Mouse (Mus musculus): ENCODE data around the gene Madd. TPM values are rescaled to one million over a fixed set of nuclear protein-coding genes. Genes with fewer than 3 reads are reported as not detected.
"Not testable (repeated sequence)": the region's sequence is repeated elsewhere in the genome, so short reads cannot be mapped to it uniquely, and the experiment has no call there.

The Madd gene
- total RNA-seq, 2 experiments from 2014 or later: 222 to 228 TPM

DNA sequence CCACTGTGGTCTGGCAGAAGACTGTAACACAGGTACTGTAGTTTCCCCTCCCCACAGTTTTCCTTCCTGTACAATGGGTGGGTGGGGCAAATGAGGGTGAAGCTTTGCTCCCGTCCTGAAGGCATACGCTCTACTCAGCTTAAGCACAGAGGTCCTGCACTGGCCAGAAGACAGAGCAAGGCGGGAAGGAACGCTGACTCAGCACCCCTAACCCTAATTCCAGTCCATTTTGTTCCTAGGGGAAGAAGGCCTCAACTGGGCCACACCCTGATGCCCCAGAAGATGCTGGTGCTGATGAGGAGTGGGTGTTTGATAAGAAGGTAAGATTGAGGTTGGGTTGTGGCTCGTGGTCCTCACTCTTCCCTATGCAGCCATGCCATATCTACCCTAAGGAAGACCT, 54.9 kb downstream of the Madd start:
- no peak for DNase-seq (ENCODE audit: low spot score in 2 of 2)

DNA sequence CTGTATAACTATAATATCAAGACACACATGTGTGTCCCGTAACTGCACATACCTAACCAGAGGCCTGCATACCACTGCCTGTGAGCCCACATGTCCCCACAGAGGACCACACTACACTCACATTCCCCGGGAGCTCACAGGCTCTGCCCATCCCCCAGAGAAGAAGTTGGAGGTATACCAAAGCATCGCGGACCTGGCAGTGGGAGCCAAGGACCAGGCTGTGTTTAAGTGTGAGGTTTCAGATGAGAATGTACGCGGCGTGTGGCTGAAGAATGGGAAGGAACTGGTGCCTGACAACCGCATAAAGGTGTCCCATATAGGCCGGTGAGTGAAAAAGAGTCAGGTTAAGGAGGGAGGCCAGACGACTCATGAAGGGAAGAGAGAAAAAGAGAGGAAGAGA, 58.5 kb downstream of the Madd start:
- no peak for DNase-seq (ENCODE audit: low spot score in 2 of 2)

DNA sequence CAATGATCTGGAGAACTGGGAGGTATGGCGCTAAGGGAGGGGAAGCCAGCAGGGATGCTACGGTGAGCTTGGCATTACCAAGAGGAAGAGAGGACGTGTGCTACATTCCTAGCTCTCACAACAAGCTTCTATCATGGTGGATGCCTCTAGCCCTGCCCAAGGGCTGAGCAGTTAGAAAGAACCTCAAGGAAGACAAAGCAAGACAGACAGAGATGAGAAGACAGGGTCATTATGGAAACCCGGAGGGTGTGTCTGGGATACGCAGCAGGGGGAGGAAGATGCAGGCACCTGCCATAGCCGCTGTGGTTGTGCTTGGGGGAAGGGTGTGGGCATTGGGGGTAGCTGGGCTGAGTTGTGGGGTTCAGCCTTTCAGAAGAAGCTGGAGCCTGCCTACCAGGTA, 60.1 kb downstream of the Madd start:
- DNase-seq (ENCODE audit: low spot score in 2 of 2): no peak

DNA sequence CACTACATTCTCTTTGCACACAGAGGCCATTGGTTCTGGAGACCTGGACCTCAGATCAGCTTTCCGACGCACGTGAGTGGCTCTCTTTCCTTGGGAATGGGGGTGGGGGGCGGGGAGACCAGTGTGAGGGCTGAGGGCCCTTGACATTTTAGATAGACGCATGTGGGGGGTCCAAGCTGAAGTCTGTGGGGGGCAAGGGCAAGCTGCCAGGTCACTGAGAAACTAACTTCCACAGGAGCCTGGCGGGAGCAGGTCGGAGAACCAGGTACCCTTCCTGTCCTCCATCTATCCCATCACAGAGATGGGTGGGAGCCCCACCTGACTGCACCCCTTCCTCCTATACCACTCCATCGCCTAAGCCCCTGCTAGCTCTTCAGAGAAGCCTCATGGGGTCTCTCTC, 62.1 kb downstream of the Madd start:
- DNase-seq (ENCODE audit: low spot score in 2 of 2): no peak

DNA sequence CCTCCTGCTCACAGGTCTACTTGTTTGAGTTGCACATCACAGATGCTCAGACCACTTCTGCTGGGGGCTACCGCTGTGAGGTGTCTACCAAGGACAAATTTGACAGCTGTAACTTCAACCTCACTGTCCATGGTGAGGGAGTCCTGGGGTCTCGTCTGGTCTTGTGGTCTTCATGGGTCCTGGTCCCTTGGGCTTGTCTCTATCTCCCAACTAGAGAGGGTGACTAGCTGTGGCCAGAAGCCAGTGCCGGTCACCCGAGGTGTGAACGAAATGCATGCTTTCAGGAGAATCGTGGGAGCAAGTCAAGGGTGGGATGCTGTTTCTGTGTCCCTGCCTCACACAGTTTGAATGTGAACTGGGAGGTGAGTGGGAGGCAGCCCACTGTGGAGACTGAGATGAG, 62.6 kb downstream of the Madd start:
- DNase-seq (ENCODE audit: low spot score in 2 of 2): no peak

DNA sequence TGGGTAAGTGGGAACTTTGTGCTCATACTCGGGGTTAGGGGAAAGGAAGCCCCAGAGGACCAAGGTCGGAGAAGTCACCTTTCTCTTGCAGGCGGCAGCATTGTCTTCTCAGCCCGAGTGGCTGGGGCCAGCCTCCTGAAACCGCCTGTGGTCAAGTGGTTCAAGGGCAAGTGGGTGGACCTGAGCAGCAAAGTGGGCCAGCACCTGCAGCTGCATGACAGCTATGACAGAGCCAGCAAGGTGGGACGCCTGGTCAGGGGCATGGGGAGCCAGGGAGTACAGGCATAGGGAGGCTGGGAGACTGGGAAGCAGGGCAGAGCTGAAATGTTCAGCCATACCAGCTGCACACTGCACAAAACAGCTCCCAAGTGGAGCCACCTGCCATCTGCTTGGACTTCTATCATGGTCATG, 63.4 kb downstream of the Madd start:
- DNase-seq (ENCODE audit: low spot score in 2 of 2): no peak

DNA sequence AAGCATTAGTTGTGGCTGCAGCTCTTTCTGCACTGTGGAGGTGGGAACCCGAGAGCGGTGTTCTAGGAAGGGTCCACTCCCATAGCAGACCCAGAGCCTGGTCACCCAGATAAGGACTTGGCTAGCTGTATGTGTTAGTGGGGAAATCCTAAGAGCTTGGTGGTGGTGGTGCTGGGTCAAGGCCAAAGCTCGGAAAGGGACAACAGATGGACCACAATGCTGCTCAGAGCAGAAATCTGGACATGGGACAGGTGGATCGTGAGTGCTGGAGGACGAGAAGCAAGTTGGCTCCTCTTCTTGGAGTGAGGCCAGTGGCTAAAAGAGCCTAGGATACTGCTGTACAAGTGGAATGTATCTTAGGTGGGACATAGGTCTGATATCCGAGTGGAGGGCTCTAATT, 64.1 kb downstream of the Madd start:
- no peak for DNase-seq (ENCODE audit: low spot score in 2 of 2)

DNA sequence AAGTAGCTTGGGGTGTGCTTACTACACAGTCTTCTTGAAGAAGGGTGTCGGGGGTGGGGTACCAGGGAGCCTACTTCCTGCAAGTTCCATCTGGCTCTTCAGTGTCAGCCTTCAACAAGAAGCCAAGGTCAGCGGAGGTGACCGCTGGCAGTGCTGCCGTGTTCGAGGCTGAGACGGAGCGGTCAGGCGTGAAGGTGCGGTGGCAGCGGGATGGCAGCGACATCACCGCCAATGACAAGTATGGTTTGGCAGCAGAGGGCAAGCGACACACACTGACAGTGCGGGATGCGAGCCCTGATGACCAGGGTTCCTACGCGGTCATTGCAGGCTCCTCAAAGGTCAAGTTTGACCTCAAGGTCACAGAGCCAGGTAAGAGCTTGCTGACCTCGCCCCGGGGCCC, 64.6 kb downstream of the Madd start:
- no peak for DNase-seq (ENCODE audit: low spot score in 2 of 2)

DNA sequence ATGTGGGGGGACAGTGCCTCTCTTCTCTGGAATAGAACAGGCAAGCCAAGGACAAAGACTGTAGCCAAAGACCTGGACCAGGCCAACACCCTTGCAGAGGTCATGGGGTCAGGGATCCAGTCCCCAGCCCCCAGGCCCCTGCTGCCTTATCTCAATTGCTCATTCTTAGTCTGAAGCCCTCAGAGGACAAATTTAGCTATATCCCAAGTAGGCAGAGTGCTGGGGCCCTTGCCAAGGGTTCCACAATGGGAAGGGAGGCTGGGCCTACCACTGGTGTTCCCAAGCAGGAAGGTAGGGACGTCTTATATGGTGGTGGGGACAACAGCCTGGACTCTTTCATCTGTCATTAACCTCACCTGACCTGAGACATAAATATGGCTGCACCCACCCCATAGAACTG, 65.0 kb downstream of the Madd start:
- no peak for DNase-seq (ENCODE audit: low spot score in 2 of 2)

DNA sequence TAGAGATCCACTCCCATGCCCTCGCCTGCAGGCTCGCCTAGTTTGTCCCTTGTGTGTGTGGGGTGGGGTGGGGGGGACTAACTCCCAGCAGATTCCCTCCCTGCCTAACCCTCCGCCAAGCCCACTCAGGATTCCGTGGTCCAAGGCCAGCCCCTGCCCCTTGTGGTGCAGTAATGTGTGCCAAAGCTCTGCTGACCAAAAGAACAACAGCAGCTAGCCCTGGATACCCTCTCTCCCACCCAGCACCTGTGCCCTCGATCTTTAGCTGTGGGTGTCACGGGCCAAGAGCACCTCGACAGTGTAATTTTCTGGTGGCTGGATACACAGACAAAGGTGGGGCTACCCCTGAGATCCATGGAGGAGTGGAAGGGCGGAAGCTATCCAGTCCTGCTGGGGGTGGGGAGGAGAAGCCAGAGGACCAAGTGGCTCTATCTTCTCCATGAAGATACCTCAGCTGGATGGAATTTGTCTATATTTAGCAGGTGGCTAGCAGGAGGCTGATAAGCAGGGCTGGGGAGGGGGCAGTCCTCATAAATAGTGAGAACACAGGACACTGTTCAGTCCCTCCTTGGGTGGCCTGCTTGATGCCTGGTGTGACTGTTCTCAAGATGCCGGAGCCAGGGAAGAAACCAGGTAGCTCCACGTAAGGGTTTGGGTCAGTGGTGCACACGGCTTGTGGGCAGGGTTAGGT, 65.9 kb downstream of the Madd start, which contains the start of gene Mybpc3:
Gene Mybpc3, plus strand, starts transcription at position 560 of the 691 bp plus-strand sequence.
- DNase-seq (ENCODE audit: low spot score in 2 of 2): no peak

DNA sequence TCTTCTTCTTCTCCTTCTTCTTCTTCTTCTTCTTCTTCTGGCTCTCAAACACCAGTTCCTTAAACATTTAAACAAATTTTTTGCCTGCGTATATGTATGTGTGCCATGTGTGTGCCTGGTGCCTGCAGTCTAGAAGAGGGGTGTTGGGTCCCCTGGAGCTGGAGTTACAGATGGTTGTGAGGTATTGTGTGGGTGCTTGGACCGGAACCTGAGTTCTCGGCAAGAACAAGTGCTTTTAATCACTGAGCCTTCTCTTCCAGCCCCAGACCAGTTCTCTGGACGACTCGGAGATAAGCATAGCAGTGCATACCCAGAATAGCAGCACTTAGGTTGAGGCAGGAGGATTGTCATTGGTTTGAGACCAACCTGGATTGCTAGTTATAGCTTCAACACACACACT, 66.8 kb downstream of the Madd start:
- DNase-seq (ENCODE audit: low spot score in 2 of 2): peak in 1 of 2 experiments; percentile 38

DNA sequence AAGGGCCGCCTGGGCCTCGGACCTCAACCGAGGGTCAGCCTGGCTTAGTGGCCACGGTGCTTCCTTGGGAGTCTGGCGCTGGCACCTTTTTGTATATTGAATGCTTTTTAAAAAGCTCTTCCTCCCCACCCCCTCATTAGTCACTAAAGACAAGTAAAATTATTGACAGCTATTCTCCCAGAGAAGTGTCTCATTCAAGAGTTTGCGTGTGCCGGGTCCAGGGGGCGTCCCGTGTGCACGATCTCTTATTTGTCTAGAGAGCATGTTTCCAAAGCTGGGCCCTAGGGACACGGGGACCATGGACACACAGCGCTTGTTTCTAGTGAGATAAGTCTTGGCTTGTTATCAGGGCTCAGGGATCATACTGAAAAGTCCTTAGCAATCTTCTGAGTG, 68.1 kb downstream of the Madd start:
- DNase-seq (ENCODE audit: low spot score in 2 of 2): no peak

DNA sequence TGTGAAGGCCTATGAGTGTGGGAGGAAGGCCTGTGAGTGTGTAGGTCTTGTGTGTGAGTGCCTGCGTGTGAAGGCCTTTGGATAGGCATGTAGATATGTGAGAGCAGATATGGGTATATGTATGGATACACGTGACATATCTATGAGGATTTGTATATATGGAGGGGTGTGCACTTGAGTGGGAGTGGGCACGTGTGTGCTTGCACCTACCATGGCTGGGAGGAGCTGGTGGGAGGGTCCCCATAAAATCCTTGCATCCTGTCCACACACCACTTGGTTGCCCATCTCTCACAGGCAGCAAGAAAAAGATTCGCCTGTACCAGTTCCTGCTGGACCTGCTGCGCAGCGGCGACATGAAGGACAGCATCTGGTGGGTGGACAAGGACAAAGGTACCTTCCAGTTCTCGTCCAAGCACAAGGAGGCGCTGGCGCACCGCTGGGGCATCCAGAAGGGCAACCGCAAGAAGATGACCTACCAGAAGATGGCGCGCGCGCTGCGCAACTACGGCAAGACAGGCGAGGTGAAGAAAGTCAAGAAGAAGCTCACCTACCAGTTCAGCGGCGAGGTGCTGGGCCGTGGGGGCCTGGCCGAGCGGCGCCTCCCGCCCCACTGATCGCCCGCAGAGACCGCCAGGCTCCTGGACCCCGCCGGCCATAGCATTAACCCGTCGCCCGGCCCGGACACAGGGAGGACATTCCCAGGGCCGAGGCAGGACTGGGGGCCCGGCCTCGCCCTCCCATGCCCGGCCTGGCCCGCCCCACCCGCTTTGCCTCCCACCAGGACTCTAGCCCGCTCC, 68.7 kb downstream of the Madd start:
- DNase-seq (ENCODE audit: low spot score in 2 of 2): peak; percentile 96 to 98

DNA sequence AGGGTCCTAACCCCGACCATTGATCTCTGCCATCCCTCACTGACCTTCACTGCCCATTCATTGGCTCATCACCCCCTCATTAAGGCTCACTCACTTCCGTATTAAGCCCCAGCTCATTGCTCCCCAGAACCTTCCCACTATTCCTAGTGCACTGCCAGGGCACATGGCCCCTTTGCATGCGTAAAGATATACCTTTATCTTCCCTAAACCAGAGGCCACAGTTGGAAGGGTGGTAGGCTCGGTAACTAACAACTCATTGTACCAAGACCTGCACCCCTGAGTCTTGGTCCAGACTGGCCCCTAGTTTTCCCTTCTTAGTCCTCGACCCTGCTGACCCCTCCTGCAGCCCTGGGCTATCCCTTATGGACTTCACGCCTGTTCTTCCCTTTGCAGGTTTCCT, 69.8 kb downstream of the Madd start:
- no peak for DNase-seq (ENCODE audit: low spot score in 2 of 2)

DNA sequence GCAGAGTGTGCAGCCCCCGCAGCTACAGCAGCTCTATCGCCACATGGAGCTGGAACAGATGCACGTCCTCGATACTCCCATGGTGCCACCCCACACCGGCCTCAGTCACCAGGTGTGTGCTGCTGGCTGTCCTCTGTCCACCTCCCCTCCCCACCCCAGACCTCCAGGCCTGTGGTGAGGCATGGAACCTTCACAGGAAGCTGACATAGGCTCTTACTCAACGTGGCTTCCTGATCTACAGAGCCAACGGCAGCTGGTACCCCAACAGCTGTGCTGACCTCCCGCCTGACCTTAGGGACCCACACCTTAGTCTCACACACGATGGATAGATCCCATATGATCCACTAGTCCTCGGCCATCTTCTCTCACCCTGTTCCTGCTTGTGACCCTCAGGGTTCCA, 70.3 kb downstream of the Madd start:
- no peak for DNase-seq (ENCODE audit: low spot score in 2 of 2)

DNA sequence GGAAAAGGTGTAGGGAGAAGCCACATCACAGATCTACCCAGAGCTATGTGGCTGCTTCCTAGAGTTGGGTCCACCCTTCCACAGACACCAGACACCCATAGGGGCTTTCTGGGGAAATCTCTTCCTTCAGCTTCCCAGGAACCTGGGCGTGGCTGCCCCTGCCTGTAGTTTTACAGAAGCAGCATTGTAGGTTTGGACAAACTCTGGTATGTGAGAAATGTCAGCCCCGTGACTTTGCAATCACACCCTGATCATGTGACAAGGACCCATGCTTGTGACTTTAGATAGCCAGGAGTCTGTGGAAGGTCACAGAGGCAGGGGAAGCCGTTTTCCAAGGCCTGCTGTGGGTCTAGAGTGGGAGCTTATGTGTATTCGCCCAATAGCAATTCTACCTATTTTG, 71.1 kb downstream of the Madd start:
- DNase-seq (ENCODE audit: low spot score in 2 of 2): no peak

DNA sequence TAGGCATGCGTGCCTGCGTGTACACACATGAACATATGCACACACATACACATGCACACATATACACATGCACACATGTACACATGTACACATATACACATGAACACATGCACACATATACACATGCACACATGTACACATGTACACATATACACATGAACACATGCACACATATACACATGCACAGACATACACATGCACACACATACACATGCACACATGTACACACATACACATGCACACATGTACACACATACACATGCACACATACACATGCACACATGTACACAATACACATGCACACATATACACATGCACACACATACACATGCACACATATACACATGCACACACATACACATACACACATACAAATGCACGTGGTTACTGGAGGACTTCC, 71.8 kb downstream of the Madd start:
- not testable (repeated sequence) for DNase-seq (ENCODE audit: low spot score in 2 of 2)

DNA sequence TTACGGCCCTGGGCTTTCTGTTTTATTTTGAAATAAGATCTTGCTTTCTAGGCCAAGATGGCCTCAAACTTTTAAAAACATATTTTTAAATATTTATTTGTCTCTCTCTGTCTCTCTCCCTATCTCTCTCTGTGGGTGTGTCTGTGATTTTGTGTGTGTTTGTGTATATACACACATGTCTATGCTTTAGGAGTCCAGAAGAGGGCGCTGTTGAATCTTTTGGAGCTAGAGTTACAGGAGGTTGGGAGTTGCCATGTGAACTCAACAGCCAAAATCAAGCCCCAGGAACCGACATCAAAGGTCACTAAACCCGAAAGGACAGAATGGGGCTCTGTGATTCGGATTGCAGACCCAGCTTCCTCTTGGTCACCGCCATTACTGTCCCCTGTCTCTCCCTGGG, 73.2 kb downstream of the Madd start:
- no peak for DNase-seq (ENCODE audit: low spot score in 2 of 2)

DNA sequence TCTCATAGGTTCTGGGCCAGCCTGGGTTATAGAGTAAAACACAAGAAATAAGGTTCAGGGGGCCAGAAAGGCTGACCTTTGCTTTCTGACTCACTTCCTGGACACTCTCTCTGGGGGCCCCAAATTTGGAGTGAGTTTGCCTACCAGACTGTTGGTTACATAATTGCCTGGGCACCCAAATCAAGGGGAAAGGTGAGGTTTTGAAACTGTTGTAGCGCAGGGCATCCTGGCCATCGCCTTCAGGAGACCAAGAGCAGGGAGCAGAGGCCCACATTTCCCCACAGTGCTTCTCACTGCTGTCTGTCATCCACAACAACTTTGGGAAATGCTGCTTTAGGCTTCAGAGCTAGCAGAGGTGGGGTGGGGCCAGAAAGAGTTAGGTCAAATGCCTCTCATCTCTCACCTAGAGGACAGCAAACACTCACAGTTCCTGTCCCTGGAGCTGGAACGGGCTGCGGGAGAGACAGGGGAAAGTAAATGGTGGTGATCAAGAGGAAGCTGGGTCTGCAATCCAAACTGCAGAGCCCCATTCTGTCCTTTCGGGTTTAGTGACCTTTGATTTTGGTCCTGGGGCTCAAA, 73.7 kb downstream of the Madd start:
- no peak for DNase-seq (ENCODE audit: low spot score in 2 of 2)

DNA sequence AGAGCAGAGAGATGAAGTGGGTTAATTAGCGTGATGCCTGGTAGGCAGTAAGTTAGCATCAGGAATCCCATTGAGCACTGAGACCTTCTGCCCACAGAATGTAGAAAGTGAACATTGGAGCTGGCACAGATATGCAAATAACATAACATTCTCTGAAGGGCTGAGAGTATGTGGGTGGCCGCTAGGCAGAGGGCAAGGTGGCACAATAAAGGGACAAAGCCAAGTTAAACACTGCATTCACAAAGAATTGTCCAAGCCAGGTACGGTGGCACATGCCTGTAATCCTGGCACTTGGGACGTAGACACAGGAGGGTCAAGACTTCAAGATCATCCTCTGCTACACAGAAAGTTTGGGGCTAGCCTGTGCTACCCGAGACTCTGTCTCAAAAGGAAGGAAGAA, 74.4 kb downstream of the Madd start:
- no peak for DNase-seq (ENCODE audit: low spot score in 2 of 2)

DNA sequence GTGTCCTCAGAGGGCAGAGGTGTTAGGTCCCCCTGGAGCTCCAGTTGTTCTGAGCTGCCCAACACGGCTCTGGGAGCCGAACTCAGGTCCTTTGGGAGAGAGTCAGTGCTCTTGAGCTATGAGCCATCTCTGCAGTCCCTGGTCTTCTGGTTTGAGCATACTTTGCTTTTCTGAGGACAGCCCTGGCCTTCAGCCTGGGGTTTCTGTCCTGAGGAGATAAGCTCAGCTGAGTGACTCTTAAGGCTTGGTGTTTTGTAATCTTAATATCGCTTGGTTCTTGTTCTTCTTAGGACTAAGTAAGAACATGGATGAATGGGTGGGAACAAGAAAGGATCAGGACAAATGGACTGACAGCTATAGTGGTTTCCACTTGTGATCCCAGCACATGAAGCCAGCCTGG, 75.5 kb downstream of the Madd start:
- no peak for DNase-seq (ENCODE audit: low spot score in 2 of 2)

DNA sequence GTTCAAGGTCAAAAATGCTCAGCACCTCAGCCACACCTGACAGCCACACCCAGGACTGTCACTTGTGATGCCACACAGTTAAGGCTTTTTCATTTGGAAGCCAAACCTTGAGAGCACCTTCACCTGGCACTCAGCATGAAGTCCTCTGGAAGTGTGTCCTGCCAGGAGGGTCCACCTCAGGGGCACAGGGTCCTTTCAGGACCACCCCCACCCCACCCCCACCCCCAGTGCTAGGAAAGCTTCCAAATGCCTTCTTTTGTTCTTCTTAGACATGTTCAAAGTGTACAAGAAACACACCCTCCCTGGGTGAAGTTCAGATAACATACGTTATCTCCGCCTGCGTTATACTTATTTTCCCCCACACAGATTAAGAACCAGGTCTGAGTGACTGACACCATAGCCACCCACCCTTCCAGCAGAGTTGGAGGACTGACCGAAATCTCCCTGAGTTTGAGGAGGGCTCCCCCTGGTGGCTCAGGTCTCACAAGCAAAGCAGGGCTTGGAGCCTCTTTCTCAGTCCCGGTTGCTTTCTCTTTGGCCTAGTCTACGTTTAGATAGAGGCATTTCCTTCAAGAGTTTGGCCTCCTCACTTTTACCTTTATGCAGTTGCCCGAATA, 82.4 kb downstream of the Madd start:
- peak; percentile 93 to 98 for DNase-seq (ENCODE audit: low spot score in 2 of 2)

Measured in left cerebral cortex, adult 18-20 months (tissue).